8 mouse cellular contexts compared by ENCODE assay signal in genomic region chr7:132673931-132674755, GRCm38 (mm10).
DNase-seq lines count a peak whose midpoint lies in the region; ATAC-seq and TF ChIP-seq lines count a peak whose summit lies in the region.

No protein-coding gene starts in this region.

- H3K9ac ChIP-seq in forebrain, postnatal 0 days: no peak overlapping the region
- no peak overlapping the region for H3K9ac ChIP-seq in forebrain, embryonic 16.5 days (replicated peaks; ENCODE audit: low read depth, low read length)
- no peak overlapping the region for H3K9ac ChIP-seq in stomach, embryonic 16.5 days (ENCODE audit: low read length)

- no peaks in the 10 kb centered on the region for H3K27me3 ChIP-seq in forebrain, postnatal 0 days (ENCODE audit: insufficient read depth, low read length)
- no peaks in the 10 kb centered on the region for H3K27me3 ChIP-seq in forebrain, embryonic 16.5 days (replicated peaks; ENCODE audit: control insufficient read depth, insufficient read depth, low read length)
- H3K27me3 ChIP-seq in heart, embryonic 10.5 days (ENCODE audit: insufficient read depth, poor library complexity, severe bottlenecking): no peaks in the 10 kb centered on the region
- no peaks in the 10 kb centered on the region for H3K27me3 ChIP-seq in stomach, embryonic 16.5 days (ENCODE audit: control insufficient read depth, insufficient read depth, low read length)

- DNase-seq in forebrain, postnatal 0 days: no peak
- peak; percentile 46 for DNase-seq in adrenal gland, postnatal 25 days
- peak; percentile 85 for DNase-seq in heart, embryonic 10.5 days (ENCODE audit: low spot score)
- peak; percentile 57 to 72 for DNase-seq in kidney, postnatal 36 days
- no peak for DNase-seq in spleen, adult 12 weeks (ENCODE audit: low spot score)

- no peak overlapping the region for H3K27ac ChIP-seq in forebrain, postnatal 0 days (ENCODE audit: low read depth, low read length)
- no peak overlapping the region for H3K27ac ChIP-seq in forebrain, embryonic 16.5 days (ENCODE audit: low read length)
- H3K27ac ChIP-seq in heart, embryonic 10.5 days: peak overlapping the region; percentile 74
- no peak overlapping the region; the same call in 1 of the 2 replicates for H3K27ac ChIP-seq in stomach, embryonic 16.5 days (ENCODE audit: low read length)

- ATAC-seq in forebrain, postnatal 0 days: no peak
- ATAC-seq in forebrain, embryonic 16.5 days: no peak
- ATAC-seq in stomach, embryonic 16.5 days (ENCODE audit: insufficient read depth, low FRiP score): peak; percentile 59; the same call in 1 of the 2 replicates
- ATAC-seq in monocyte, adult 5-6 weeks (replicated peaks; ENCODE audit: insufficient number of reproducible peaks, low FRiP score, low TSS enrichment, poor library complexity, severe bottlenecking): no peak

- WGBS in forebrain, postnatal 0 days: 52% methylated on average over 17 of the region's 17 CpGs
- 51% methylated on average over 17 of the region's 17 CpGs for WGBS in forebrain, embryonic 16.5 days
- WGBS in heart, embryonic 10.5 days: 48% methylated on average over 17 of the region's 17 CpGs
- 52% methylated on average over 17 of the region's 17 CpGs for WGBS in stomach, embryonic 16.5 days

- no peak overlapping the region for H3K4me3 ChIP-seq in forebrain, postnatal 0 days (ENCODE audit: low read depth, low read length)
- no peak overlapping the region for H3K4me3 ChIP-seq in forebrain, embryonic 16.5 days (replicated peaks; ENCODE audit: low read length)
- H3K4me3 ChIP-seq in heart, embryonic 10.5 days: no peak overlapping the region
- no peak overlapping the region for H3K4me3 ChIP-seq in stomach, embryonic 16.5 days (replicated peaks; ENCODE audit: low read length)

- no peaks in the 10 kb centered on the region for H3K9me3 ChIP-seq in forebrain, postnatal 0 days (ENCODE audit: low read length)
- H3K9me3 ChIP-seq in forebrain, embryonic 16.5 days (ENCODE audit: control insufficient read depth, low read length): no peaks in the 10 kb centered on the region
- no peaks in the 10 kb centered on the region for H3K9me3 ChIP-seq in heart, embryonic 10.5 days
- H3K9me3 ChIP-seq in stomach, embryonic 16.5 days (replicated peaks; ENCODE audit: control insufficient read depth, low read length): no peaks in the 10 kb centered on the region

- TF ChIP-seq CTCF in forebrain, postnatal 0 days (IDR thresholded peaks at IDR 0.05; ENCODE audit: low read depth): peak; percentile 28; the same call in 1 of the 2 replicates

- H3K4me2 ChIP-seq in forebrain, postnatal 0 days (ENCODE audit: low read depth): no peak overlapping the region
- no peak overlapping the region for H3K4me2 ChIP-seq in forebrain, embryonic 16.5 days (ENCODE audit: low read length)
- no peak overlapping the region for H3K4me2 ChIP-seq in stomach, embryonic 16.5 days (ENCODE audit: low read depth, low read length)

- H3K4me1 ChIP-seq in forebrain, postnatal 0 days (ENCODE audit: insufficient read depth): no peaks in the 10 kb centered on the region
- H3K4me1 ChIP-seq in forebrain, embryonic 16.5 days (replicated peaks; ENCODE audit: control insufficient read depth, insufficient read depth, low read length): no peaks in the 10 kb centered on the region; the same call in 1 of the 2 replicates
- peaks cover 30% of the 10 kb centered on the region for H3K4me1 ChIP-seq in heart, embryonic 10.5 days
- peaks cover 8% of the 10 kb centered on the region; the same call in 1 of the 2 replicates for H3K4me1 ChIP-seq in stomach, embryonic 16.5 days (ENCODE audit: control insufficient read depth, insufficient read depth, low read length)

- H3K36me3 ChIP-seq in forebrain, postnatal 0 days (ENCODE audit: insufficient read depth): no peaks in the 10 kb centered on the region
- no peaks in the 10 kb centered on the region for H3K36me3 ChIP-seq in forebrain, embryonic 16.5 days (ENCODE audit: control insufficient read depth, insufficient read depth)
- H3K36me3 ChIP-seq in heart, embryonic 10.5 days: no peaks in the 10 kb centered on the region
- no peaks in the 10 kb centered on the region for H3K36me3 ChIP-seq in stomach, embryonic 16.5 days (ENCODE audit: control insufficient read depth, insufficient read depth, low read length)

Comparison
In these comparisons a context has a peak if more than half of its experiments do, and no peak if none do; other contexts are left out.
1. DNase-seq: peak in adrenal gland, postnatal 25 days (single experiment), heart, embryonic 10.5 days (single experiment) and kidney, postnatal 36 days (2 of 2); none in forebrain, postnatal 0 days (single experiment) and spleen, adult 12 weeks (single experiment).